Mouse (Mus musculus): ENCODE results near the gene Zdhhc16.
A peak's percentile ranks its signal among the peaks of the same experiment; 100 is the strongest.

Zdhhc16 gene

DNA sequence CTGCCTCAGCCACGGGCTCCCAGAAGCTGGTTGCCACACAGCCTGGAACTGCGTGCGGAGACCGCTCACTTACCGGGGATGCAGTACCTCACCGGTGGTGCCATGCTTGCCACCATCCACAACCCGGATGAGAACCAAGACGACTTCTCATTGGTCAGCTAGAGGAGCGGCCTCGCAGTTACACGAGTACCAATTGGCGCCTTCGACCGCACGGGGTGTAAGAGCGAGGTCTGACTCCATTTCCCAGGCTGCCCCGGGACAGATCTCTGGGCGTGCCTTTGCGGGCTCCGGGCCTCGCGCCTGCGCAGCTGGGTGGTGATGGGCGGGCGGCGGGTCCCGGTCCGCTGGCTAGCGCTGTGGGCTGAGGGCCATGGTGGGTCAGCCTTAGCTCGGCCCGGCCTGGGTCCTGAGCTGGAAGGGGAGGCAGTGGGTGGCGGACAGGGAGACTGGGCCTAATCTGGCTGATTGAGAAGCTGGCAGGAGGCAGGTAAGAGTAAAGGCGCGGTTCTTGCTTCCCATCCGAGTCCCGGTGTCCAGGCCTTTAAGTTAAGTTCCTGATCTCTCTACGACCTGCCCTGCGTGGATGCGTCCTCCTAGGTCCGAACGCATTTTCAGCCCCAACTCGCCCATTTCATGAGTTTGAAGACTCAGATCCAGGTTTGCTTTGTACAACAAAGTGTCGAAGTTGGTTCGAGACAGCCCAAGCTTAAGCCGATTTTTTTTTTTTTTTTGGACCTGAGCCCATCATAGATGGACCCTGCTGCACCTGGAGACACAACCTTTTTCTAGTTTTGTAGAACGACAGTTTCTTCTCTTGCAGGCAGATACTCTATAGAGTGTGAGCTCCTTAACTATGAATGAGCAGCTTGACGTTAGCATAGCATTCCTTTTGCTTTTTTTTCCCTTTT lies at the start of gene Zdhhc16, which contains the start of gene Exosc1:
Gene Zdhhc16 (plus strand): TSS at position 302 of the 908 bp plus-strand sequence.
Gene Exosc1 (minus strand): TSS at position 245 of the 908 bp plus-strand sequence.
- ATAC-seq (ENCODE audit: insufficient number of reproducible peaks, low FRiP score, low TSS enrichment), result peak; percentile 100

DNA sequence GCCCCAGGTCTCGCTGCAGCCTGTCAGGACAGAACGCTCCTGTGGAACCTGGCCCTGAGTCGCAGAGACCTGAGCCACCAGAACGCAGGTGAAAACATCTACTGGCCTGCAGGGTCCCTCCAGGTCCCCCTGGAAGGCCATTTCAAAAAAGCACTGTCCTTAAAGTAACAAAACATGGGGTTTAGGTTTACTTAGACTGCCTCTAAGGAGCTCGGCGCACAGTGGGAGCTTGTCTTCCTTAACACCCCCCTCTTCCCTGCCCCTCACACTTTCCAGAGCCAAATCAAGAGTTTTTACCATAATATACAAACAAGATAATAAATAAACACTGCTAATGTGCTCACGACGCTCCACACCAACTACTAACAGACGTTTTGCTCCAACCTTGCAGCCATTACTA lies 49.4 kb upstream of the Zdhhc16 start:
- no peak for ATAC-seq (ENCODE audit: insufficient number of reproducible peaks, low FRiP score, low TSS enrichment)

- no peak for ATAC-seq (ENCODE audit: insufficient number of reproducible peaks, low FRiP score, low TSS enrichment)
Measured at GRCm38 (mm10) chr19:41888191-41888590, 45.1 kb upstream of the Zdhhc16 start.

DNA sequence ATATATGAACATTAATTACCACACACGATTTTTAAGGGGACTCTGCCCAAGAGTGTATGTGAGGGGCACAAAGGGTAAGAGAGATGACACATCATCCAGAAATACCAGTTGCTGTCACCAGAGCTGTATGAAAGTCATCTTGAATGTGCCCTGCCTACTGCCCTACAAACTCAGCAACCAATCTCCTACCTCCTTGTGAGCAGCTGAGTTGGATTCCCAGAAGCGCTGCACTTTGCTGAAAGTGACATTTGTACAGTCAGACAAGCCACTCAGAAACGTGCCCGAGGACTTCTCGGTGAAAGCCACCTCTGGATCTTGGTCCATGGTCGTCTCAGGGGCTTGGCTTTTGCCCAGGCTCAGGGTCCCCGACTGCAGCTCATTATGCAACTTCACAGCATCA lies 38.3 kb upstream of the Zdhhc16 start:
- ATAC-seq (ENCODE audit: insufficient number of reproducible peaks, low FRiP score, low TSS enrichment), result no peak

DNA sequence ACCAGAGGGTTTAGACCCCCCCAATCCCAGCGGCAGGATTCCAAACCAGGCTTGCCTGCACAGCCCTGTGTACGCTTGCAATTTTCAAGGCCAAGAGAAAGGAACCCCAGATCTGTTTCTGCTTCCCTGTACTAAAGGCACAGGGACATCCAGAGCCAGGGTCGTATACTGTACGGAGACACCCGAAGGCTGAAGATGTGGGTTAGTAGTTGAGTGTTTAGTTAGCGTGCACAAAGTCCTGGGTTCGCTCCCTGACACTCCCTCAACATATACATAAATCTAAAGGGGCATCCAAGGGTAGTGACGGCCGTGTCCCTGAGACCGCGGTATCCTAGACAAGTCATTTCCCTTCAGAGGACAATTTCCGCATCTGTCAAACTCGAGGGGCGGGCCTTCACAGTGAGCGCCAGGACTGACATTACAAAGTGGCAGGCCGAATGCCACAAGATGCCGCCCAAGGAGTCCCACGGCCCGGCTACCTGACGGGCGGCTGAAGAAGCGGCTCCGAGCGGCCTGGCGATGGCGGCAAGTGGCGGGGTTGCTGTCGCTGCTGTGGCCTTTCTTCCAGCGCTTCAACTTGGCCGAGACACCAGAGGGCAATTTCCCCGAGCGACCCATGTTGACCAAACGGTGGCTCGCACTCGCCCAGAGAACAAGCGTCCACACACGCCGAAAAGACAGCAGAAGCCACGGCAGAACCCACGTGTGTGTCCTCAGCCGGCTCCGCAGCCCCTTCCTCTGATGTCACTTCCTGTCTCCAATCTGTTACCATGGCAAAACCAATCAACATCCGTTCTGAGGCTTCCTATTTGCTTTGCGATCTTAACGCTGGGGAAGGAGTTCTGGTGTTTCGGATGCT lies 37.6 kb upstream of the Zdhhc16 start, which contains the start of gene Rrp12:
Gene Rrp12 (minus strand): TSS at position 714 of the 859 bp plus-strand sequence.
- peak; percentile 97 for ATAC-seq (ENCODE audit: insufficient number of reproducible peaks, low FRiP score, low TSS enrichment)

- ATAC-seq (ENCODE audit: insufficient number of reproducible peaks, low FRiP score, low TSS enrichment), result no peak
Measured at GRCm38 (mm10) chr19:41896319-41896711, 37.0 kb upstream of the Zdhhc16 start.

DNA sequence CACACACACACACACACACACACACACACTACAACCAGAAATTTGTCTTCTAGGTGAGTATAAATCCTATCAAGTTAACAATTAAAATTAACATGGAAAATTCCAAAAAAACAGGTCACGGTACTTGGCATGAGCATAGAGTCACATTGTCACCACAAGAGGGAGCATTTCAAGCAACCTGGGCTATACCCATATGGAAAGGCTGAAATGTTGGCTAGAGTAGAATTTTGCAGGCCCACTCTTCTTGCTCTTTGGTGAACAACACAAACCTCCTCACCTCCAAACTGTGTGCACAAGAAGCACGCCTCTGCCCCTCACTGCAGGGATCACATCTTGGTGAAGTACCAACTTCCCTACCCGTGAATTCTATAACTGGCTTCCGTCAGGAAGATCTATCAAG lies 34.4 kb upstream of the Zdhhc16 start:
- no peak for ATAC-seq (ENCODE audit: insufficient number of reproducible peaks, low FRiP score, low TSS enrichment)

GRCm38 (mm10) chr19:41900495-41901090 lies 32.7 kb upstream of the Zdhhc16 start:
- ATAC-seq (ENCODE audit: insufficient number of reproducible peaks, low FRiP score, low TSS enrichment), result no peak

GRCm38 (mm10) chr19:41901696-41902095 lies 31.6 kb upstream of the Zdhhc16 start:
- ATAC-seq (ENCODE audit: insufficient number of reproducible peaks, low FRiP score, low TSS enrichment), result no peak

DNA sequence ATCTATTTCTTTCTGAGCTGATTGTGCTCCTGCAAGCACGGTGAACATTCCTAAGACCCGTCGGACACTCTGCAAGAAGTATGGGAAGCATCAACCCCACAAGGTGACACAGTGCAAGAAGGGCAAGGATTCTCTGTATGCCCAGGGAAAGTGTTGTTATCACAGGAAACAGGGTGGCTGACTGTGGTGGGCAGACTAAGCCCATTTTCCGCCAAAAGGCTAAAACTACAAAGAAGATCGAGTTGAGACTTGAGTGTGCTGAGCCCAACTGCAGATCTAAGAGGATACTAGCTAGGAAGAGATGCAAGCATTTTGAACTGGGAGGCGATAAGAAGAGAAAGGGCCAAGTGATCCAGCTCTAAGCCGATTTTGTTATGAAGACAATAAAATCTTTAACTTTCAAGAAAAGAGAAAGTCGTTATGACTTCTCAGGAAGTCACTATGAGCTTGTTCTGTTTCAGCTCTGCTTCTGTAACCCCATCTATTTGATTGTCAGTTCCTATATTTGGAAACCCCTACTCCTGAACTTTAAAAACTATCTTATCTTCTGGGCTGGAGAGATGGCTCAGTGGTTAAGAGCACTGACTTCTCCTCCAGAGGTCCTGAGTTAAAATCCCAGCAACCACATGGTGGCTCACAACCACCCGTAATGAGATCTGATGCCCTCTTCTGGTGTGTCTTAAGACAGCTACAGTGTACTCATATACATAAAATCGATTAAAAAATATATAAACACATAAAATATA lies 30.3 kb upstream of the Zdhhc16 start:
- ATAC-seq (ENCODE audit: insufficient number of reproducible peaks, low FRiP score, low TSS enrichment), result no peak

- ATAC-seq (ENCODE audit: insufficient number of reproducible peaks, low FRiP score, low TSS enrichment), result no peak
Measured at GRCm38 (mm10) chr19:41905246-41905645, 28.0 kb upstream of the Zdhhc16 start.

GRCm38 (mm10) chr19:41906311-41907078 lies 26.8 kb upstream of the Zdhhc16 start:
- ATAC-seq (ENCODE audit: insufficient number of reproducible peaks, low FRiP score, low TSS enrichment), result no peak

- ATAC-seq (ENCODE audit: insufficient number of reproducible peaks, low FRiP score, low TSS enrichment), result no peak
Measured at GRCm38 (mm10) chr19:41907079-41907760, 26.1 kb upstream of the Zdhhc16 start.

DNA sequence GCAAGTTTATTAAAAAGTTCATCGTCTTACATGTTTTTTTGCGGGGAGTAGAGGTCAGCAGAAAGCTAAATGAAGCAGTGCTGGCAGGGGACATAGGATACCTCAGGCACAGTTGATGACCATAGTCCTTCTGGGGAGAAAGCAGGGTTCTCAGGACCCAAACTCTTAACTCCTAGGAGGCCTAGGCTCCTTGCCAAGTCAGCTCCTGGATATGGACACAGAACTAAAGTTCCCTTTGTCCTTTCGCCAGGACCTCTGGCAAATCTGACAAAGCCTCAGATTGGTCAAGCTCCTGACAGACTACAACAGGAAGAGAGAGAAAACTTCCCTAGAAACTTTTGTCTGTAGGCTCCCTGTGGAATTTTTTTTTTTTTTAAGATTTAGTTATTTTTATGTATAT lies 24.5 kb upstream of the Zdhhc16 start:
- no peak for ATAC-seq (ENCODE audit: insufficient number of reproducible peaks, low FRiP score, low TSS enrichment)

DNA sequence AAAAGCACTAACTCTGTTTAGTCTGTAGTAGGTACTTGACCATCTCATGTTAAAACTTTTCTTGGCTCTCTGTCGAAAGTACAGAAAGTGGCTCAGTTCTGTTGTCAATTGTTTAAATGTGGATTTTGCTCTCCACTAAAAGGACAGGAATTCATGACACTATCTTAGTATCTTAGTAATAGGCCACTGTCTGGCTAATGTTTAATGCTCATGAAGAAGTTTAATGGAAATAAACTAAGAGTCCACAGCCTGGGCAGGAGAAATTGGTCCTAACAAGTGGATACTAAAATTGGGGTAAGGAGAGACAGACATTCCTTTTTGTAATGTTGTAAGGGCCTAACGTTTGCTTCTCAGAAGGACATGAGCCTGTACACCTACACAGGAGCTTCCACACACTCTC lies 22.9 kb upstream of the Zdhhc16 start:
- no peak for ATAC-seq (ENCODE audit: insufficient number of reproducible peaks, low FRiP score, low TSS enrichment)

DNA sequence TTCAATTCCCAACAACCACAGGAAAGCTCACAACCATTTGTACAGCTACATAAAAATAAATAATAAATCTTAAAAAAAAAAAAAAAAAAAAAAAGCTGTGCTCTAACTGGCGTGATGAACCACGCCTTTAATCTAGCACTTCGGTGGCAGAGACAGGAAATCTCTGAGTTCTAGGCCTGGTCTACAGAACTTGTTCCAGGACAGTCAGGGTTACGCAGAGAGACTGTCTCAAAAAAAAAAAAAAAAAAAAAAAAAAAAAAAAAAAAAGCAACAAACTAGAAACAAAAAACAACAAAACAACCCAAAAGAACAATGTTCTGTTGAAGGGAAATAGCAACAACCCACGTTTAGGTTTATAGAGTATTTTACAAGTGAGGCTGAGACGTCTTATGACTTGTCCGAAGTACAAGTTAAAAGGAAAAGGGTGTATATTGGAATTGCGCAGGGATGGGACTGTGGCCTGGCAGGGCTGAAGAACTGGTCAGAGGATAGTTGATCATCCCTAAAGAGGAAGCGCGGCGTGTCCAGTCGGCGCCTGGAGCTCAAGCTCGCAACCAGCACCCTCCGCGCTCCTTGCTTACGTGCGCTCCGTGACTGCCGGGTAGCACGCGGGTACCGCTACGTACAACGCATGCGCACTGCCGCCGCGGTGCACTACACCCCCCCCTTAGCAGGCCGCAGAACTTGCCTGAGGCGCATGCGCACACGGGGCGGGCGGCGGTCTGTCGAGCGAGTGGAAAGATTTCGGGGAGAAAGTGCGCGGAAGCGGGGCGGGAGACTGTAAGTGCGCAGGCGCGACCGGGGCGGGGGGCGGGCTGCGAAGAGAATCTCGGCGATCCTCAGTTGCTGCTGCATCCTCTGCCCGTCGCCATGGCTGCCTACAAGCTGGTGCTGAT lies 21.9 kb upstream of the Zdhhc16 start, which contains the start of gene Pgam1:
Gene Pgam1 (plus strand): TSS at position 746 of the 896 bp plus-strand sequence.
- ATAC-seq (ENCODE audit: insufficient number of reproducible peaks, low FRiP score, low TSS enrichment), result peak; percentile 89
